Mouse (Mus musculus) ovary, postnatal 36 days (tissue): ENCODE data around the gene Etfdh.

ENCODE experiments used
- DNase-seq: peaks from one replicate; pipeline ENCODE4 v3.0.0; 2022; ENCODE audit warnings: low spot score, mixed read lengths

Gene Etfdh

GRCm38 (mm10) chr3:79629416-79629730 is at the start of gene Etfdh:
Gene Etfdh, minus strand, starts transcription at chr3:79629500.
- peak; percentile 65 for DNase-seq

GRCm38 (mm10) chr3:79676411-79676810 is 47.1 kb upstream of the Etfdh start:
- no peak for DNase-seq

- no peak for DNase-seq
Observed at GRCm38 (mm10) chr3:79674641-79675040, 45.3 kb upstream of the Etfdh start.

GRCm38 (mm10) chr3:79673082-79673481 is 43.8 kb upstream of the Etfdh start:
- no peak for DNase-seq

- DNase-seq = no peak
Observed at GRCm38 (mm10) chr3:79672188-79672587, 42.9 kb upstream of the Etfdh start.

- DNase-seq = no peak
Observed at GRCm38 (mm10) chr3:79670556-79670955, 41.3 kb upstream of the Etfdh start.

GRCm38 (mm10) chr3:79664787-79665408 is 35.6 kb upstream of the Etfdh start:
- no peak for DNase-seq

GRCm38 (mm10) chr3:79656682-79657081 is 27.4 kb upstream of the Etfdh start:
- DNase-seq = no peak

- no peak for DNase-seq
Observed at GRCm38 (mm10) chr3:79652129-79652528, 22.8 kb upstream of the Etfdh start.

GRCm38 (mm10) chr3:79628561-79629415 is 512 bp downstream of the Etfdh start, which contains the start of gene 4930579G24Rik:
Gene 4930579G24Rik, plus strand, starts transcription at chr3:79629079.
- DNase-seq = peak; percentile 89

GRCm38 (mm10) chr3:79628182-79628560 is 1.1 kb downstream of the Etfdh start:
- DNase-seq = no peak

GRCm38 (mm10) chr3:79627484-79628181 is 1.7 kb downstream of the Etfdh start:
- DNase-seq = no peak

GRCm38 (mm10) chr3:79609886-79610285 is 19.4 kb downstream of the Etfdh start:
- DNase-seq = no peak

- no peak for DNase-seq
Observed at GRCm38 (mm10) chr3:79595468-79595867, 33.8 kb downstream of the Etfdh start.

- DNase-seq = no peak
Observed at GRCm38 (mm10) chr3:79591793-79592471, 37.4 kb downstream of the Etfdh start.

GRCm38 (mm10) chr3:79590863-79591792 is 38.2 kb downstream of the Etfdh start, which contains the start of gene Ppid:
Gene Ppid, plus strand, starts transcription at chr3:79591342.
- peak; percentile 76 for DNase-seq

GRCm38 (mm10) chr3:79589671-79590070 is 39.6 kb downstream of the Etfdh start:
- no peak for DNase-seq

- peak; percentile 86 for DNase-seq
Observed at GRCm38 (mm10) chr3:79586804-79587203, 42.5 kb downstream of the Etfdh start.

- DNase-seq = no peak
Observed at GRCm38 (mm10) chr3:79579891-79580575, 49.3 kb downstream of the Etfdh start.

GRCm38 (mm10) chr3:79578164-79578563 is 51.1 kb downstream of the Etfdh start:
- no peak for DNase-seq
